Mouse (Mus musculus): ENCODE results near the gene Ubxn11. TPM values are rescaled to one million over a fixed set of nuclear protein-coding genes. Genes with fewer than 3 reads are reported as not detected.

Gene Ubxn11
- polyA plus RNA-seq, 1 experiment from 2014 or later = 4.7 TPM

DNA sequence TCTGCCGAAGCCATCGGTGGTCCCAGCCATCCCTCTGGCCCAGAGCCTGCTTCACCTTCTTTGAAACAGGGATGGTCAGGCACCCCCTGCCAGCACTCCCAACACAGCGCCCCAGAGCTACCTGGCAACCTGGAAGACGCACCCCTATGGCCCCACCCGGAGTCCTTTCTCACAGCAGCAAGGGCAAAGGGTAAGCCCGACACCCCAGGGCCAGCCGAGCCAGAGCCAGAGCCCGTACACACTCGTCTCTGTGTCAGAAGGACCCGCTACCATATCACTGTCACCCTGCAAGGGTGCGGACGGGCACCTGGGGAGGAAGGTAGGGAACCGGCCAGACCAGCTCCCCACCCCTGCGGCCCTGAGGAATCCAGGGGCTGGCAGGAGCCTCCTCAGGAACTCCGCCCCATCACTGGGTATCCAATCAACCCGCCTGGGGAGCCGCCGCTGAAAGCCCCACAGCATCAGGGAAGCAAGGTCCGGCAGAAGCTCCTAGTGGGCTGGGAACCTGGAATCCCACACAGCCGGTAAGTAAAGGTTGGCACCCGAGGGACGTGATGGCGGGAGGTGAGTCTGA is 36.9 kb upstream of the Ubxn11 start:
- H3K27ac ChIP-seq (ENCODE audit: low read depth, low read length) = no peak overlapping the region
- H3K4me2 ChIP-seq (ENCODE audit: low read depth) = no peak overlapping the region
- no peaks in the 10 kb centered on the region for H3K9me3 ChIP-seq (ENCODE audit: control insufficient read depth, low read length)
- H3K4me1 ChIP-seq (ENCODE audit: control insufficient read depth, insufficient read depth, low read length) = no peaks in the 10 kb centered on the region
- WGBS = 28% methylated on average over 23 of the region's 23 CpGs
- ATAC-seq (ENCODE audit: insufficient read depth, low FRiP score, low TSS enrichment) (no peak), DNase-seq (ENCODE audit: low spot score) (no peak)
- 0 out of 2 replicates have a peak, but pooled peaks cover 6% of the 10 kb centered on the region for H3K27me3 ChIP-seq (ENCODE audit: control insufficient read depth, insufficient read depth, low read length)
- no peak overlapping the region for H3K9ac ChIP-seq (ENCODE audit: low read length)
- no peak overlapping the region for H3K4me3 ChIP-seq (ENCODE audit: low read depth, low read length)
- H3K36me3 ChIP-seq (ENCODE audit: control insufficient read depth, insufficient read depth, low read length) = no peaks in the 10 kb centered on the region

DNA sequence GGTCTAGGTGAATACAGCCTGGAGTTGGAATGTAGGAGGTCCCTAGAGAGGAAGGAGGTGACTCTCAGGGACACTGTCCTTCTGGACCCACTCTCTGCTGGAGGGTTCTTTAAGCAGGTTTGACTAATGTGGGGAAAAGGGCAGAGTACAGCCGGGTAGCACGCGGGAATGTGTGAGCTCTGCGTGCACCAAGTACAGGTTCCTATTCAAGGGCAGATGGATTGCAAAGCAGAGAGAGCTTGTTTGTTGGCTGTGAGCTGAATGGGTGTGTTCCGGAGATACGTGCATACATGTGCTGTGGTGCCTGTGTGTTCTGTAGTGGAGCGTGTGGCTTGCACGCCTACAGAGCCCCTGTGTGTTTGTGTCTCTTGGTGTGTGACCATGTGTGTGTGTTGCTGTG is 35.0 kb upstream of the Ubxn11 start:
- Histone ChIP-seq H3K27ac (ENCODE audit: low read depth, low read length) (no peak overlapping the region), H3K9ac (ENCODE audit: low read length) (no peak overlapping the region), H3K4me2 (ENCODE audit: low read depth) (no peak overlapping the region), H3K9me3 (ENCODE audit: control insufficient read depth, low read length) (no peaks in the 10 kb centered on the region), H3K4me3 (ENCODE audit: low read depth, low read length) (no peak overlapping the region), H3K27me3 (ENCODE audit: control insufficient read depth, insufficient read depth, low read length) (0 out of 2 replicates have a peak, but pooled peaks cover 6% of the 10 kb centered on the region), H3K4me1 (ENCODE audit: control insufficient read depth, insufficient read depth, low read length) (no peaks in the 10 kb centered on the region), H3K36me3 (ENCODE audit: control insufficient read depth, insufficient read depth, low read length) (no peaks in the 10 kb centered on the region)
- no peak for DNase-seq (ENCODE audit: low spot score)
- 92% methylated on average over 8 of the region's 8 CpGs for WGBS
- no peak for ATAC-seq (ENCODE audit: insufficient read depth, low FRiP score, low TSS enrichment)

GRCm38 (mm10) chr4:134067833-134068544 is 34.4 kb upstream of the Ubxn11 start:
- Histone ChIP-seq H3K4me3 (ENCODE audit: low read depth, low read length) (no peak overlapping the region), H3K4me2 (ENCODE audit: low read depth) (no peak overlapping the region), H3K9me3 (ENCODE audit: control insufficient read depth, low read length) (no peaks in the 10 kb centered on the region), H3K27ac (ENCODE audit: low read depth, low read length) (no peak overlapping the region), H3K36me3 (ENCODE audit: control insufficient read depth, insufficient read depth, low read length) (no peaks in the 10 kb centered on the region), H3K27me3 (ENCODE audit: control insufficient read depth, insufficient read depth, low read length) (0 out of 2 replicates have a peak, but pooled peaks cover 6% of the 10 kb centered on the region), H3K9ac (ENCODE audit: low read length) (no peak overlapping the region), H3K4me1 (ENCODE audit: control insufficient read depth, insufficient read depth, low read length) (no peaks in the 10 kb centered on the region)
- ATAC-seq (ENCODE audit: insufficient read depth, low FRiP score, low TSS enrichment) = no peak
- WGBS = 83% methylated on average over 7 of the region's 7 CpGs
- DNase-seq (ENCODE audit: low spot score) = no peak

- Histone ChIP-seq H3K36me3 (ENCODE audit: control insufficient read depth, insufficient read depth, low read length) (no peaks in the 10 kb centered on the region), H3K9me3 (ENCODE audit: control insufficient read depth, low read length) (no peaks in the 10 kb centered on the region), H3K27ac (ENCODE audit: low read depth, low read length) (no peak overlapping the region), H3K4me3 (ENCODE audit: low read depth, low read length) (no peak overlapping the region), H3K9ac (ENCODE audit: low read length) (no peak overlapping the region), H3K4me2 (ENCODE audit: low read depth) (no peak overlapping the region), H3K27me3 (ENCODE audit: control insufficient read depth, insufficient read depth, low read length) (0 out of 2 replicates have a peak, but pooled peaks cover 6% of the 10 kb centered on the region), H3K4me1 (ENCODE audit: control insufficient read depth, insufficient read depth, low read length) (no peaks in the 10 kb centered on the region)
- ATAC-seq (ENCODE audit: insufficient read depth, low FRiP score, low TSS enrichment) (no peak), DNase-seq (ENCODE audit: low spot score) (no peak)
- WGBS = 87% methylated on average over 4 of the region's 4 CpGs
These were observed 33.4 kb upstream of the Ubxn11 start for GRCm38 (mm10) chr4:134068793-134069580.

DNA sequence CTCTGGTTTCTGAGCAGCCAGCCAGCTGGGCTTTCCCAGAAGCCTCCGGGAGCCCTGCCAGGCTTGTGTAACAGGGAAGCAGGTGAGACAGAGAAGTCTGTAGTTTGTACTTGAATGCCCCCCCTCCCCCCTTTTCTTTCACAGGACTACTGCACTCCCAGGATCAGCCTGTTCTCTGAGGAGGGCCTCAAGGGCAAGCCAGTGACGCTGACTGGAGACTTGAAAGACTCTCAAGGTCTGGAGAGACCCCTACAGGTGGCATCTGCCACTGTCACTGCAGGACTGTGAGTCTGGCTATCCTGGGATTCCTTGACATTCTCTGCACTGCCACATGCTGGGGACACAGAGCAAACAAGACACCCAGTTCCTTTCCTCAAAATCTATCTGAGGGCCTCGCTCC is 23.7 kb upstream of the Ubxn11 start:
- no peak overlapping the region for H3K9ac ChIP-seq (ENCODE audit: low read length)
- H3K4me2 ChIP-seq (ENCODE audit: low read depth) = no peak overlapping the region
- no peaks in the 10 kb centered on the region for H3K9me3 ChIP-seq (ENCODE audit: control insufficient read depth, low read length)
- ATAC-seq (ENCODE audit: insufficient read depth, low FRiP score, low TSS enrichment) (no peak), DNase-seq (ENCODE audit: low spot score) (peak; percentile 65)
- no peaks in the 10 kb centered on the region; the same call in 1 of the 2 replicates for H3K4me1 ChIP-seq (ENCODE audit: control insufficient read depth, insufficient read depth, low read length)
- 28% methylated on average over 3 of the region's 3 CpGs for WGBS
- no peaks in the 10 kb centered on the region for H3K36me3 ChIP-seq (ENCODE audit: control insufficient read depth, insufficient read depth, low read length)
- H3K27ac ChIP-seq (ENCODE audit: low read depth, low read length) = no peak overlapping the region
- H3K27me3 ChIP-seq (ENCODE audit: control insufficient read depth, insufficient read depth, low read length) = 0 out of 2 replicates have a peak, but pooled peaks cover 3% of the 10 kb centered on the region
- no peak overlapping the region for H3K4me3 ChIP-seq (ENCODE audit: low read depth, low read length)

DNA sequence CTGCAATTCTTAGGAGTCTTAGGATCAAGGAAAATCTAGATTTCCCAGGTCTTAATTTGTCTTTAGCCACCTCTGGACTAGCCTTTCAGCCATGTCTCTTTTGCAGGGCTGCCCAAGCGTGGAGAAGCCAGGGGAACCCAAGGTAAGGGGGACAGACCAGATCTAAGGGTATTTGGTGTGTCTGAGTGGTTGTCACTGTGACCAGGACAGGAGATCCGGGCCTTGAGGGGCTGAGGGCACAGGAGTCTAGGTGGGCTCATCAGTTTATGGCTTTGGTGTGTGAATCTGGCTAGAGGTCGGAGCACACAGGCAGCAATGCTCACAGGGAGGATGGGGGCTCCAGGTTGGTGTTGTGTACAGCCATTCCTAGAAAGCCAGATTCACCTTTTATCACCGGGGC is 21.7 kb upstream of the Ubxn11 start:
- H3K36me3 ChIP-seq (ENCODE audit: control insufficient read depth, insufficient read depth, low read length) = no peaks in the 10 kb centered on the region
- no peak overlapping the region for H3K27ac ChIP-seq (ENCODE audit: low read depth, low read length)
- no peak overlapping the region for H3K4me3 ChIP-seq (ENCODE audit: low read depth, low read length)
- H3K9me3 ChIP-seq (ENCODE audit: control insufficient read depth, low read length) = no peaks in the 10 kb centered on the region
- no peaks in the 10 kb centered on the region; the same call in 1 of the 2 replicates for H3K4me1 ChIP-seq (ENCODE audit: control insufficient read depth, insufficient read depth, low read length)
- ATAC-seq (ENCODE audit: insufficient read depth, low FRiP score, low TSS enrichment) (no peak), DNase-seq (ENCODE audit: low spot score) (no peak)
- no peak overlapping the region for H3K9ac ChIP-seq (ENCODE audit: low read length)
- 78% methylated on average over 4 of the region's 4 CpGs for whole genome bisulfite sequencing
- H3K27me3 ChIP-seq (ENCODE audit: control insufficient read depth, insufficient read depth, low read length) = 0 out of 2 replicates have a peak, but pooled peaks cover 3% of the 10 kb centered on the region
- H3K4me2 ChIP-seq (ENCODE audit: low read depth) = no peak overlapping the region

GRCm38 (mm10) chr4:134081730-134082386 is 20.5 kb upstream of the Ubxn11 start:
- H3K9ac ChIP-seq (ENCODE audit: low read length) = 0 out of 2 replicates have a peak overlapping the region, but pooled peaks have one; percentile 6

DNA sequence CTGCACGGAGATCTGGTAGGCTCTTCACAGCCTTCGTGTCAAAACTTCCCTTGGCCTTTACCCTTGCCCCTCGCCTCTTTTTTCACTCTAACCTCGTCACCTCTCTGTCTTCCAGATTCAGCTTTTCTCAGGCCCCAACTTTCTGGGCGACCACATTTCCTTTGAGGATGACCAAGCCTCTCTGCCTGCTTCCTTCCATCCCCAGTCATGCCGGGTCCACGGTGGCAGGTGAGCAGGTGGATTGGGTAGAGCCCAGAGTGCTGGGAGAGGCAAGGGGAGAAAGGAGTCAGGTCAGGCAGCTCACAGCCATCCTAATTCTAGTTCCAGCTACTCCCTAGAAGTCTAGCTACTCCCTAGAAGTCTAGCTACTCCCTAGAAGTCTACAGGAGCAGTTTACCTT is 19.9 kb upstream of the Ubxn11 start:
- H3K4me2 ChIP-seq (ENCODE audit: low read depth) = peak overlapping the region; percentile 83
- no peak overlapping the region for H3K9ac ChIP-seq (ENCODE audit: low read length)
- H3K4me1 ChIP-seq (ENCODE audit: control insufficient read depth, insufficient read depth, low read length) = no peaks in the 10 kb centered on the region; the same call in 1 of the 2 replicates
- ATAC-seq (ENCODE audit: insufficient read depth, low FRiP score, low TSS enrichment) (no peak), DNase-seq (ENCODE audit: low spot score) (no peak)
- H3K36me3 ChIP-seq (ENCODE audit: control insufficient read depth, insufficient read depth, low read length) = no peaks in the 10 kb centered on the region
- 13% methylated on average over 7 of the region's 7 CpGs for WGBS
- H3K4me3 ChIP-seq (ENCODE audit: low read depth, low read length) = peak overlapping the region; percentile 42; the same call in 1 of the 2 replicates
- H3K27ac ChIP-seq (ENCODE audit: low read depth, low read length) = no peak overlapping the region
- H3K9me3 ChIP-seq (ENCODE audit: control insufficient read depth, low read length) = no peaks in the 10 kb centered on the region
- H3K27me3 ChIP-seq (ENCODE audit: control insufficient read depth, insufficient read depth, low read length) = 0 out of 2 replicates have a peak, but pooled peaks cover 3% of the 10 kb centered on the region

More at GRCm38 (mm10) chr4:134081730-134082386, 20.5 kb upstream of the Ubxn11 start:
- 0 out of 2 replicates have a peak, but pooled peaks cover 3% of the 10 kb centered on the region for H3K27me3 ChIP-seq (ENCODE audit: control insufficient read depth, insufficient read depth, low read length)
- under 1% methylated on average over 38 of the region's 41 CpGs for whole genome bisulfite sequencing
- no peak overlapping the region for H3K27ac ChIP-seq (ENCODE audit: low read depth, low read length)
- H3K4me2 ChIP-seq (ENCODE audit: low read depth) = peak overlapping the region; percentile 83
- no peaks in the 10 kb centered on the region for H3K9me3 ChIP-seq (ENCODE audit: control insufficient read depth, low read length)
- no peaks in the 10 kb centered on the region; the same call in 1 of the 2 replicates for H3K4me1 ChIP-seq (ENCODE audit: control insufficient read depth, insufficient read depth, low read length)
- peak; percentile 75 for DNase-seq (ENCODE audit: low spot score)
- no peaks in the 10 kb centered on the region for H3K36me3 ChIP-seq (ENCODE audit: control insufficient read depth, insufficient read depth, low read length)
- ATAC-seq (ENCODE audit: insufficient read depth, low FRiP score, low TSS enrichment) = 0 out of 2 replicates have a peak, but pooled peaks have one; percentile 50
- peak overlapping the region; percentile 42 for H3K4me3 ChIP-seq (ENCODE audit: low read depth, low read length)

Measured in neural tube, embryonic 11.5 days (tissue).